Mouse (Mus musculus) telencephalon, adult 2 months (tissue): ENCODE results near the gene Oxct2a.

ENCODE experiments used
- DNase-seq: peaks from one replicate; pipeline ENCODE4 v3.0.0-alpha.2; 2011; ENCODE audit warnings: low read depth, low spot score

Oxct2a gene

DNA sequence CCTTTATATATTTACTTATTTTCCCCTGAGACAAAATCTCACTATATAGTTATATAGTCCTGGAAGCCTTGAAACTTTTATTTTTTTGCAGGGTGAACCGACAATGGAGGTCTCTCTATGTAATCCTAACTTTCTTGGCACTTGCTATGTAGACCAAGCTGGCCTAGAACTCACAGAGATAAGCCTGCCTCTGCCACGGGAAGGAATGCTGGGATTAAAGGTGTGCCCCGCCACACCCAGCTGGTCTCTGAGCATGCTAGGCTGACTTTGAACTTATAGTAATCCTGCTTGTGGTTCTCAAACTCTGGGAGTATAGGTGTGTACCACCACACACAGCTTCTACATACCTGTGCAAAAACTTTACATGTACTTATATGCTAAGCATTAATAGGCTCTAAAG lies 43.3 kb downstream of the Oxct2a start:
- no peak for DNase-seq
